ENCODE assay signal across 20 mouse cellular contexts in the genomic region with DNA sequence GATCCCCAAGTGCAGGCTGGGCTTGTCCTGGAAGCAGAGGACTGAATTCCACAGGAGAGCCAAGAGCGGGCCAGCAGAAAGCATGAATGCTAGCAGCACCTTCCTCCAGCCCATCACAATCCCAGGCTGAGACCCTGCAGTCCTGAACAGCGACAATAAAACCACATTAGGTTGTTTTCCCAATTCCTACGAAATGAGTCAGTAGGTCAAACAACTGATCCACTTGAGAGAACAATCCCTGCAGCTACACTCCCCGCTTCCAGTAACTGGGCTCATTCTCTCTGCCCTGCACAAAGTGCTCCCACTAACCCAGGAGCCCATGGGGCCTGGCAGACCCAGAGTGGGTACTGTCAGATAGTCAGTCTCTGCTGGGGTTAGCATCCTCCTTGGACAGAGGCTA.
DNase-seq lines count a peak whose midpoint lies in the region; ATAC-seq and TF ChIP-seq lines count a peak whose summit lies in the region.
"Had no signal": no experiment of that assay in that cellular context is flagged by ENCODE, and none has a peak within 500 bp of the region (broad histone marks: within the 10 kb centered on the region; RNA-seq: fewer than 3 reads in every experiment).

No protein-coding gene starts in this region.

- peak overlapping the region; percentile 9; the same call in 1 of the 2 replicates for H3K4me2 ChIP-seq in lung, embryonic 16.5 days (ENCODE audit: low read depth, low read length)
- no peak overlapping the region for H3K4me2 ChIP-seq in forebrain, postnatal 0 days (ENCODE audit: low read depth)

- peaks cover 18% of the 10 kb centered on the region for H3K4me1 ChIP-seq in heart, adult 2 months (ENCODE audit: control insufficient read depth, insufficient read depth, low read length)
- peaks cover 69% of the 10 kb centered on the region for H3K4me1 ChIP-seq in heart, embryonic 10.5 days
- peaks cover 27% of the 10 kb centered on the region for H3K4me1 ChIP-seq in lung, embryonic 16.5 days (replicated peaks; ENCODE audit: control insufficient read depth, insufficient read depth, low read length)
- H3K4me1 ChIP-seq in bone marrow macrophage, adult 2 months (ENCODE audit: control insufficient read depth, insufficient read depth, low read length) = peaks cover 48% of the 10 kb centered on the region
- H3K4me1 ChIP-seq in forebrain, postnatal 0 days (ENCODE audit: insufficient read depth) = peaks cover 20% of the 10 kb centered on the region

- ATAC-seq in lung, embryonic 16.5 days (ENCODE audit: low read depth) = peak; percentile 24; the same call in 1 of the 2 replicates
- ATAC-seq in forebrain, postnatal 0 days = no peak
- ATAC-seq: midbrain, embryonic 15.5 days had no signal

- H3K27ac ChIP-seq in heart, adult 2 months = peak overlapping the region; percentile 68
- H3K27ac ChIP-seq in heart, embryonic 10.5 days = no peak overlapping the region
- peak overlapping the region; percentile 81 for H3K27ac ChIP-seq in lung, embryonic 16.5 days (ENCODE audit: low read length)
- H3K27ac ChIP-seq in bone marrow macrophage, adult 2 months (ENCODE audit: insufficient read depth, low read depth, low read length) = peak overlapping the region; percentile 15; the same call in 1 of the 2 replicates
- H3K27ac ChIP-seq in forebrain, postnatal 0 days (ENCODE audit: low read depth, low read length) = peak overlapping the region; percentile 60; the same call in 1 of the 2 replicates
- H3K27ac ChIP-seq: neural tube, embryonic 12.5 days had no signal

- TF ChIP-seq EP300 in heart, adult 2 months (IDR thresholded peaks at IDR 0.05; ENCODE audit: insufficient read depth, low read depth, low read length) = no peak

- no peak for DNase-seq in heart, adult 2 months
- no peak for DNase-seq in heart, embryonic 10.5 days (ENCODE audit: low spot score)
- DNase-seq in lung, postnatal 25 days (ENCODE audit: low spot score) = no peak
- DNase-seq in forebrain, postnatal 0 days = no peak
- DNase-seq in kidney, adult 11 months = no peak
- DNase-seq in cerebellum, adult 8-10 months = no peak
- DNase-seq: adrenal gland, postnatal 36 days; B cell, adult 2 months; cerebellum, adult 11 months; heart, adult 18-20 months; heart, postnatal 10 days; kidney, postnatal 25 days; layer of hippocampus, postnatal 36 days; lung, postnatal 10 days; thymus, postnatal 4 days had no signal

- WGBS in heart, adult 2 months = 73% methylated on average over 4 of the region's 4 CpGs
- 59% methylated on average over 4 of the region's 4 CpGs for WGBS in heart, embryonic 10.5 days
- 57% methylated on average over 4 of the region's 4 CpGs for WGBS in lung, embryonic 16.5 days
- WGBS in forebrain, postnatal 0 days = 55% methylated on average over 4 of the region's 4 CpGs

- no peak for TF ChIP-seq CTCF in heart, adult 2 months (IDR thresholded peaks at IDR 0.05)
- TF ChIP-seq CTCF in bone marrow macrophage, adult 2 months (IDR thresholded peaks at IDR 0.05; ENCODE audit: low read depth, low read length) = no peak
- TF ChIP-seq CTCF in forebrain, postnatal 0 days (IDR thresholded peaks at IDR 0.05; ENCODE audit: low read depth) = no peak

- no peak for TF ChIP-seq POLR2A in heart, adult 2 months (IDR thresholded peaks at IDR 0.05; ENCODE audit: insufficient read depth, low read depth, low read length)
- TF ChIP-seq POLR2A in bone marrow macrophage, adult 2 months (IDR thresholded peaks at IDR 0.05; ENCODE audit: borderline replicate concordance, low read depth, low read length) = no peak

- no peaks in the 10 kb centered on the region for H3K27me3 ChIP-seq in heart, adult 2 months (ENCODE audit: control insufficient read depth, insufficient read depth, low read length)
- no peaks in the 10 kb centered on the region for H3K27me3 ChIP-seq in heart, embryonic 10.5 days (ENCODE audit: insufficient read depth, poor library complexity, severe bottlenecking)
- no peaks in the 10 kb centered on the region for H3K27me3 ChIP-seq in lung, embryonic 16.5 days (ENCODE audit: control insufficient read depth, insufficient read depth, low read depth, low read length)
- H3K27me3 ChIP-seq in forebrain, postnatal 0 days (ENCODE audit: insufficient read depth, low read length) = no peaks in the 10 kb centered on the region
- H3K27me3 ChIP-seq: embryonic facial prominence, embryonic 15.5 days; midbrain, embryonic 15.5 days; neural tube, embryonic 12.5 days had no signal

- no peak overlapping the region for H3K9ac ChIP-seq in heart, adult 2 months (ENCODE audit: low read depth, low read length)
- H3K9ac ChIP-seq in lung, embryonic 16.5 days (ENCODE audit: low read length) = no peak overlapping the region
- no peak overlapping the region for H3K9ac ChIP-seq in forebrain, postnatal 0 days
- H3K9ac ChIP-seq: embryonic facial prominence, embryonic 15.5 days; midbrain, embryonic 15.5 days; neural tube, embryonic 12.5 days had no signal

- H3K4me3 ChIP-seq in heart, adult 2 months = no peak overlapping the region
- no peak overlapping the region for H3K4me3 ChIP-seq in heart, embryonic 10.5 days
- H3K4me3 ChIP-seq in lung, embryonic 16.5 days (ENCODE audit: low read length) = no peak overlapping the region
- H3K4me3 ChIP-seq in bone marrow macrophage, adult 2 months (ENCODE audit: insufficient read depth, low read length) = no peak overlapping the region
- no peak overlapping the region for H3K4me3 ChIP-seq in forebrain, postnatal 0 days (ENCODE audit: low read depth, low read length)
- H3K4me3 ChIP-seq: embryonic facial prominence, embryonic 15.5 days; midbrain, embryonic 15.5 days; neural tube, embryonic 12.5 days had no signal

- H3K36me3 ChIP-seq in heart, adult 2 months (ENCODE audit: control insufficient read depth, insufficient read depth, low read length) = peaks cover 6% of the 10 kb centered on the region
- no peaks in the 10 kb centered on the region for H3K36me3 ChIP-seq in heart, embryonic 10.5 days
- H3K36me3 ChIP-seq in lung, embryonic 16.5 days (ENCODE audit: control insufficient read depth, insufficient read depth, low read length) = no peaks in the 10 kb centered on the region
- no peaks in the 10 kb centered on the region for H3K36me3 ChIP-seq in forebrain, postnatal 0 days (ENCODE audit: insufficient read depth)
- H3K36me3 ChIP-seq: embryonic facial prominence, embryonic 15.5 days; midbrain, embryonic 15.5 days; neural tube, embryonic 12.5 days had no signal

- no peaks in the 10 kb centered on the region; the same call in 1 of the 2 replicates for H3K79me2 ChIP-seq in heart, adult 2 months (replicated peaks; ENCODE audit: control insufficient read depth, insufficient read depth, low read length)

- H3K9me3 ChIP-seq in heart, embryonic 10.5 days = no peaks in the 10 kb centered on the region
- H3K9me3 ChIP-seq in lung, embryonic 16.5 days (ENCODE audit: control insufficient read depth, low read length) = no peaks in the 10 kb centered on the region
- H3K9me3 ChIP-seq in forebrain, postnatal 0 days (ENCODE audit: low read length) = no peaks in the 10 kb centered on the region
- H3K9me3 ChIP-seq: embryonic facial prominence, embryonic 15.5 days; midbrain, embryonic 15.5 days; neural tube, embryonic 12.5 days had no signal

- intact Hi-C loops in heart, adult 2 months (cut with DNase I) = no loop called here
